Mouse (Mus musculus) forebrain, postnatal 0 days (tissue): ENCODE results near the gene Ldlrad3. TPM values are rescaled to one million over a fixed set of nuclear protein-coding genes. Genes with fewer than 3 reads are reported as not detected.

Experiments
- ATAC-seq: fragments of 200-750 bp; cut with Nextera tagmentation; 2 replicates; pipeline ENCODE4 v1.8.0; 2017; ENCODE audit warnings: mild to moderate bottlenecking, moderate library complexity
- DNase-seq: peaks from one replicate; pipeline ENCODE4 v3.0.0-alpha.2; 2015
- H3K27ac ChIP-seq: fragments of 300-500 bp; sonication (generic); 2 replicates; pipeline ENCODE4 v1.5.1; 2014; ENCODE audit warnings: low read depth, mild to moderate bottlenecking, antibody characterized with exemption, low read length, moderate library complexity, mixed read lengths
- H3K27me3 ChIP-seq: fragments of 300-500 bp; sonication (generic); 2 replicates; pipeline ENCODE4 v1.6.1; 2014; ENCODE audit warnings: mild to moderate bottlenecking, low read length, mixed read lengths; ENCODE audit not compliant: insufficient read depth
- H3K36me3 ChIP-seq: fragments of 300-500 bp; sonication (generic); 2 replicates; pipeline ENCODE4 v1.6.1; 2014; ENCODE audit warnings: mild to moderate bottlenecking, moderate library complexity; ENCODE audit not compliant: insufficient read depth
- H3K4me1 ChIP-seq: fragments of 300-500 bp; sonication (generic); 2 replicates; pipeline ENCODE4 v1.6.1; 2014; ENCODE audit warnings: antibody characterized with exemption; ENCODE audit not compliant: insufficient read depth
- H3K4me2 ChIP-seq: fragments of 300-500 bp; sonication (generic); 2 replicates; pipeline ENCODE4 v1.6.1; 2014; ENCODE audit warnings: low read depth, mild to moderate bottlenecking, moderate library complexity
- H3K4me3 ChIP-seq: fragments of 300-500 bp; sonication (generic); 2 replicates; pipeline ENCODE4 v1.5.1; 2014; ENCODE audit warnings: low read depth, low read length, mixed read lengths
- H3K9ac ChIP-seq: fragments of 300-500 bp; sonication (generic); 2 replicates; pipeline ENCODE4 v1.6.1; 2014; ENCODE audit warnings: mild to moderate bottlenecking
- H3K9me3 ChIP-seq: fragments of 300-500 bp; sonication (generic); 2 replicates; pipeline ENCODE4 v1.6.1; 2016; ENCODE audit warnings: low read length
- CTCF ChIP-seq: sonication (generic); IDR thresholded peaks from 2 replicates; pipeline ENCODE4 v1.5.1; 2016; ENCODE audit warnings: antibody characterized with exemption, control low read depth, low read depth
- WGBS: fragments of 180-500 bp; shearing (Covaris S2); extraction: QIAGEN DNeasy Blood & Tissue Kit; methylation state at CpG from one replicate; pipeline ENCODE4 v1.1.7; 2014; 5-methylcytosine and 5-hydroxymethylcytosine counted together
- polyA plus RNA-seq: library from polyadenylated mRNA; unstranded; fragments of >200 nt; fragmentation: Nextera tagmentation; extraction: Ambion mirVana; gene quantifications from 2 replicates; pipeline ENCODE4 v1.2.1, GENCODE M21; 2015
- total RNA-seq: library from RNA; depleted of rRNA; stranded (reverse); fragments of >200 nt; gene quantifications from 2 replicates; pipeline ENCODE4 v1.2.3, GENCODE M21; 2014

Gene Ldlrad3
- total and polyA plus RNA-seq, 2 experiments from 2014 or later: 20.9 to 23.4 TPM

- DNase-seq (peak; percentile 82), ATAC-seq (peak; percentile 83)
- no peak for TF ChIP-seq CTCF
- 51% methylated on average over 10 of the region's 10 CpGs for WGBS
- no peaks in the 10 kb centered on the region for H3K36me3 ChIP-seq
- no peak overlapping the region for H3K9ac ChIP-seq
- peak overlapping the region; percentile 54 for H3K27ac ChIP-seq
- no peaks in the 10 kb centered on the region for H3K9me3 ChIP-seq
- peak overlapping the region; percentile 15; the same call in 1 of the 2 replicates for H3K4me2 ChIP-seq
- H3K4me1 ChIP-seq: peaks cover 22% of the 10 kb centered on the region
- H3K4me3 ChIP-seq: no peak overlapping the region
- H3K27me3 ChIP-seq: no peaks in the 10 kb centered on the region
Measured at GRCm38 (mm10) chr2:102052951-102053660, 133.1 kb downstream of the Ldlrad3 start.

GRCm38 (mm10) chr2:102052353-102052752, 133.8 kb downstream of the Ldlrad3 start:
- Histone ChIP-seq H3K4me1 (peaks cover 17% of the 10 kb centered on the region), H3K4me3 (no peak overlapping the region), H3K36me3 (no peaks in the 10 kb centered on the region), H3K27me3 (no peaks in the 10 kb centered on the region), H3K9me3 (no peaks in the 10 kb centered on the region), H3K9ac (no peak overlapping the region), H3K4me2 (no peak overlapping the region), H3K27ac (0 out of 2 replicates have a peak overlapping the region, but pooled peaks have one; percentile 21)
- DNase-seq (no peak), ATAC-seq (no peak)
- TF ChIP-seq CTCF: no peak
- 69% methylated on average over 6 of the region's 6 CpGs for WGBS

DNA sequence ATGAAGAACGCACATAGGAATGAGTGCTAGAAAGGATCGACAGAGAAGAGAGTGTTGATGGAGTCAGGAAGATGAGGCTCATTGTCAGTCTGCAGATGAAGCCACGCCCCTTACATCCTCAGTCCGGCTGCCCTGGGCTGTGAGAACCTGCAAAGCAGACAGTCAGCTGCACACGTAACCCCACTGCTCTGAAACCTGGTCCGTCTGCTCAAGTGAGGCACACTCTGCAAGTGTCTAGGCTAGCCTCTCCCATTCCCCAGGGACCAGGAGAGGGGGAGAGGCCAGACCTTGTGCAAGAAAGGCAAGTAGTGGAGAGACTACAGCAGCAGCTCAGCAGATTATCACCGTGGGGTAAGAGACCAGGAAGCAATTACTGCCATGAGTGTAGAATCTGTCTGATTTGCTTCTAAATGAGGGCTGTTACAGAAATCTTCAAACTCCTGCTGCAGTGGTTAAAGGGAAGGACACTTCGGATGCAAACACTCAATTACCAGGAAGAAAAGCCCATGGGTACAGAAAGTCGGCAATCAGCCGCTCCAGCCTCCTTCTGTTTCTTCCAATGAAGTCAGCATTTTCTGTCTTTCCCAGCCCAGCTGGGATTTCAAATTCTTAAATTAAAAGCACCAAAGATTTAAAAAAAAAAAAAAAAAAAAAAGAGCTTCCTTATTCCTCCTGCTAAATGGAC, 136.2 kb downstream of the Ldlrad3 start:
- ATAC-seq: peak; percentile 28

DNA sequence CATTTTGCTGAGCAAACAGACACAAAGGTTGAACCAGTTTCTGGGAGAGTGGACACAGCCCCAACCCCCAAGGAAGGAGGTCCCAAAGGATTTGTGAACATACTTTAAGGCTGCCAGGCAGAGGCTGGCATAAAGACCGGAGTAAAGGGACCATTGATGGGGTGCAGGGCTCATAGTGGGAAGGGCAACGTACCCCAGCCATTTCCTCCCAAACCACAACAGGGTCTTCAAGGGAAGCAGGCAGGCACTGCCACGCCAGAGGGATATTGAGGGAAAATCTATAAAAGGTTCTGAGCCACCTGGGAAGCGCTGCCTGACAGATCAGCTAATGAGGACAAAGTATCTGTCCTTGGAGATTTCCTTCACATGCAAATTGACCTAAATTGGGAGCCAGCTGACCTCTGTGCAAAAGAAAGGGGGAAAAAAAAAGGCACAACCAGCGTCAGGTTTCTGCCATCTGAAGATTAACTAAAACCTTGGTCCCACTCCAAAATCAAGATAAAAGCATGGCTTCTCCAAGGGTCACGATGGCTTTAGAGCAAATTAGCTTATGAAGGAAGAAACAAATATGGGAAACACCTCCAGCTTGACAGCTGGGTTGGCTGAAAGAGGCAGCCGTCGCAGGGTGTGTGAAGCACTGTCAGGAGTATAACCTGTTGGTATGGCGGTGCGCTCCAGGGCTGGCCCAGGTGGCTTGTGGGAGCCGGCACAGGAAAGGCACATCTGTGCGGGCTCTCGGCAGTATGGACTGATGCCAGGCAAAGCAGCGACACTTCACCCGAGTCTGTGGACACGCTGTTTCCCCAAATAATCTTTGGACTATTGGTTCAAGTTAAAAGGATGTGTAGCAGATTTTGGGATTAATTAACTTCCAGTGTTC, 137.6 kb downstream of the Ldlrad3 start:
- DNase-seq (no peak), ATAC-seq (no peak)
- Histone ChIP-seq H3K4me3 (no peak overlapping the region), H3K36me3 (no peaks in the 10 kb centered on the region), H3K9me3 (no peaks in the 10 kb centered on the region), H3K4me2 (no peak overlapping the region), H3K9ac (no peak overlapping the region), H3K4me1 (peaks cover 13% of the 10 kb centered on the region), H3K27ac (no peak overlapping the region), H3K27me3 (no peaks in the 10 kb centered on the region)
- WGBS: 35% methylated on average over 16 of the region's 16 CpGs
- TF ChIP-seq CTCF: no peak

More for the DNA sequence above, 136.2 kb downstream of the Ldlrad3 start:
- peak; percentile 47 for DNase-seq
- no peak for TF ChIP-seq CTCF
- Histone ChIP-seq H3K4me1 (peaks cover 13% of the 10 kb centered on the region), H3K27me3 (no peaks in the 10 kb centered on the region), H3K9me3 (no peaks in the 10 kb centered on the region), H3K36me3 (no peaks in the 10 kb centered on the region), H3K4me3 (no peak overlapping the region), H3K27ac (0 out of 2 replicates have a peak overlapping the region, but pooled peaks have one; percentile 50), H3K4me2 (no peak overlapping the region), H3K9ac (no peak overlapping the region)
- WGBS: 28% methylated on average over 10 of the region's 10 CpGs

DNA sequence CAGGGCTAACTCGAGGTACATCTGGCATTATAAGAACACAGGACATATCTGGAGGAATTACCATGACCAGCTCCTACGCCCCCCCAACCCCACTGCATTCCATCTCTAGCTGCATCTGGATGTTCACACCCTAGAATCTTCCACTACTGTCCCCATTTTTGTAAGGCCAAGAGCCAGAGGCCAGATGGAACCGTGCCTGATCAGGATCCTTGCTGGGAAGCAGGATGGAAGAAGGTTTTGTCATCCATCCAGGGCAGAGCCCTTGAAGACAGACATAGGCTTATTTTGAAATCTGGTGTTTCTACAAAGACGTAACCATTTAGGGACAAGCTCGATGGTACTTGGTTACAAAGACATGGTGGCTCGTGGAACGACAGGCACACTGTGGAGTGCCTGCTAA, 139.7 kb downstream of the Ldlrad3 start:
- 90% methylated on average over 7 of the region's 7 CpGs for WGBS
- DNase-seq (no peak), ATAC-seq (no peak)
- Histone ChIP-seq H3K9ac (no peak overlapping the region), H3K27ac (no peak overlapping the region), H3K4me2 (no peak overlapping the region), H3K27me3 (no peaks in the 10 kb centered on the region), H3K4me3 (no peak overlapping the region), H3K4me1 (peaks cover 13% of the 10 kb centered on the region), H3K36me3 (no peaks in the 10 kb centered on the region), H3K9me3 (no peaks in the 10 kb centered on the region)
- no peak for TF ChIP-seq CTCF

DNA sequence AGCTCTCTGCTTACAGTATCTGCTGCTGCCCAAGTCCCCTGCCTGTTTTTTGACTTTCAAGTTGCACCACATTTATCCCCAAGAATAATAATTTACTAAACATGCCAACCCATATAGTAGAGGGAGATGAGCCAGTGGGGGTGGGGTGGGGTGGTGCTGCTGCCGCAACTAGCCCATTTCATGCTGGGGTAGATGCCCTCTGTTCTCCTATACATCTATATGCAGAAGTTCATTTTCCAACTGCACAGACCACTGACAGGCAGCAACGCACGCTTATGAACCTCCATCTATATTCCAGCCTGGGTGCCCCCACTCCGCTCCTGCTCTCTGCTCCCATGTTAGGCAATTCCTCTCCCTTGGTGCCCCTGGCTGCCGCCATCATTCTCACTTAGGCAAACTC, 145.7 kb downstream of the Ldlrad3 start:
- Histone ChIP-seq H3K4me2 (no peak overlapping the region), H3K27ac (no peak overlapping the region), H3K9ac (no peak overlapping the region), H3K4me3 (no peak overlapping the region), H3K27me3 (no peaks in the 10 kb centered on the region), H3K9me3 (no peaks in the 10 kb centered on the region), H3K4me1 (peaks cover 9% of the 10 kb centered on the region; the same call in 1 of the 2 replicates), H3K36me3 (no peaks in the 10 kb centered on the region)
- DNase-seq: no peak
- no peak for ATAC-seq
- whole genome bisulfite sequencing: 88% methylated on average over 5 of the region's 5 CpGs
- TF ChIP-seq CTCF: no peak
